Mouse (Mus musculus): ENCODE results near the gene Rprml.

DNA sequence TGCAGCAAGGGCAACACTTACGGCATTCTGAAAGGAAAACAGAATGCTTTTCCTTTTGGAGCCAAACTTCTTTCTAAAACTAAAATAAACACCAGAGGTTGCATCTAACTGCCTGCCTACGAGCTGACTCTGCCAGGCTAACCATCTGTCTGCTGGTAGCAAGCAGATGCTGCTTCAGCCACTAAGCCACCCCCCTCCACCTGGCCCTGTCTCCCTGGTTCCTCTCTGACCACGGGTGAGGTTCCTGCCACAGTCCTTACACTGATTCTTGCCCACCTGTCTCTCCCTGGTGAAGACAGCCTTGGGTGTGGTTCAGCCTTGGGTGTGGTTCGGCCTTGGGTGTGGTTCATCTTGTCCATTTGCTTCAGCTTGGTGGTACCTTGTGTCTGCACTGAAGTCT is 12.5 kb downstream of the Rprml start:
- TF ChIP-seq CTCF (IDR thresholded peaks at IDR 0.05; ENCODE audit: extremely low read depth, insufficient read length, insufficient replicate concordance, low read depth, low read length) (no peak), POLR2A (IDR thresholded peaks at IDR 0.05; ENCODE audit: low read depth, low read length) (no peak)

All from small intestine, adult 2 months (tissue).